Mouse (Mus musculus) adrenal gland, adult 18-20 months (tissue): ENCODE data around the gene Gucy2e. TPM values are rescaled to one million over a fixed set of nuclear protein-coding genes. Genes with fewer than 3 reads are reported as not detected.
A peak's percentile ranks its signal among the peaks of the same experiment; 100 is the strongest.

Experiments used
- DNase-seq, 2 experiments: peaks; one replicate each; pipeline ENCODE4 v3.0.0; 2021 to 2022; ENCODE audit warnings: low spot score in 2 of 2
- total RNA-seq, 2 experiments: library from RNA; stranded (reverse); gene quantifications; 1 replicate in 1 of 2; 2 replicates in 1 of 2; pipeline ENCODE4 v1.2.3; 2021

The Gucy2e gene
- total RNA-seq, 2 experiments from 2014 or later = 0.07 TPM; not detected in 1

DNA sequence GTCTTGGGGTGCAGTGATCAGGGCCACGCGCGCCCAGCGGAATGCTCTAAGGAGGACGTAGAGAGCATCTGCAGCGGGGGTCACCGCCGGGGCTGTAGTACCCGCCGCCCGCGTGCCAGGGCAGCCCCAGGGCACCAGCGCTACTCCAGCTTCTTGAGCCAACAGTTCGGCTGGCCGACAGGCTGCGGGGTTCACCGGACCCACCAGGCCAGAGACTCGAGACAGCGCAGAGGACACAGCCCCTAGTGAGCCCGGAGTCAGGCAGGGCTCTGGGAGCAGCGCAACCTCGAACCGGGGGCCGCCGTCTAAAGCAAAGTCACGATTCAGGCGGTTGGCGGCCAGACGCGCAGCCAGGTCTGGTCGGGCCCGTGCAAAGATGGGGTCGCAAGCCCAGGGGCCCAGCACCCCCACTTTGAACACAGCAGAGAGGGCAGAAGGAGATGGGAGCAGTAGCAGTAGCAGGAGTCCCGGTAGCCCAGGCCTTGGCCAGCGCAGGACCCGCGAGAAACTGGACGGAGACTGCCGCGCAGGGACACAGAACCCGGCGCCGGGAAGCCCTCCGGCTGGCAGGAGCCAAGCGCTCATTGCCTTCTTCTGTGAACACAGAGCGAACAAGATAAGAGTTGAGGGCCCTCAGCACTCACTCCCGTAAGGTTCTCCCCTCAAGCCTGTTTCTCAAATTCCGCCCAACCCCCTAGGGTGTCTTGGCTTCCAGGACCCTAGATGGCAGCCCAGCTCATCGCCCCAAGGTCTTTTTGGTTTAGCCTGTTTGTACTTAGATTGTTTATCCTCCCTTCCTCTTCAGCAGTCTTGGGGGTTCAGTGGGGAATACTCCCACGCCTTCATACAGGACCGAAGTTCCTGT, 543 bp downstream of the Gucy2e start:
- DNase-seq = no peak

- peak; percentile 44 to 63 for DNase-seq
Measured at GRCm38 (mm10) chr11:69235285-69236060, 1.4 kb downstream of the Gucy2e start.

DNA sequence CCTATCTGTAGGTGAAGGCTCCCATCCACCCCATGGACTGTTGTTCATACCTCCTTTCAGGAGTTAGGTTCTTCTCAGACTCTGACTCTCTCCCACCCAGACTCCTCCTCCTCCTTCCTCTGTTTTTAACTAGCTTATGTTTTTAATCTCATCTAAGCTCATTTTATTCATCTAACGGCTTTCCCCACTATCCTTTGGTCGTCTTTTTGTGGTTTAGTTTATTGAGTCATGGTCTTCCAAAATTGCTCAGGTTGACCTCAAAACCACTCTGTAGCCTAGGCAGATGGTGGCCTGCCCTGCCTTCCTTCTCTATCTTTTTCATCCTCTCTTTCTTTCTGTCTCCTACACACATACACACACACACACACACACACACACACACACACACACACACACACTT, 3.7 kb downstream of the Gucy2e start:
- no peak for DNase-seq

GRCm38 (mm10) chr11:69230420-69230819, 6.4 kb downstream of the Gucy2e start:
- DNase-seq = no peak

DNA sequence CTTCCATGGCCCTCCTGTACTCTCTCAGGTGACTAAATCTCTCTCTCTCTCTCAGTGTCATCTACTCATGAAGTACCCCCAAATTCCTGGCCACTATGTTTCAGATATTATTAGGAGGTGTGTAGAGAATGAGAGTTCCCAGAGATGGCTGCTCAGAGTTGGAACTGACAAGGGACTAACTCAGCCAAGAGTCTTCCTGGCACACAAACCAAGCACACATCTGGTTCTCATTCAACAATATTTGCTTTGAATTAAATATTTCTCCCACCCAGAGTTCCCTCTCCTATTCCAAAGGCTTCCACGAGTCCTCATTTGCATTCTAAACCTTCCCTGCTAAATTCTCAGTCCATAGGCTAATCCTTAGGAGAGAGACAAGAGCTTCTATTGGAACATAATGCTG, 11.1 kb downstream of the Gucy2e start:
- no peak for DNase-seq

- no peak for DNase-seq
Measured at GRCm38 (mm10) chr11:69223101-69223500, 13.7 kb downstream of the Gucy2e start.

DNA sequence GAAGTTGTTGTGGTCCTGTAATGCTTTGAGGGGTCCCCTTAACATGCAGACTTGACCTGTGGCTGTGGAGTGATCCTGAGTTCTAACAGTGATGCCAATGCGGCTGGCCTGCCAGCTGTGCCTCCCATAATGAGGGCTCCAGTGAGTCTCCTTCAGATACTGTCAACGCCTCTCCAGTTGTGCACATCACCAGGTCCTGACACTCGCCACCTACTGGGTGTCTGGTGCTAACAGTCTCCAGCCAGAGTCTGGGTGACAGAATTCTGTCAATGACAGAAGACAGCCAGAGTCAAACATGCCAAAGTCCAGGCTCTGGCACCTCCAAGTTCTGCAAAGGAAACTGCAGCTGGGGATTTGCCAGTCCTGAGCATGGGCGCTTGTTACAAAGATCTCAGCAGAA, 15.8 kb downstream of the Gucy2e start:
- no peak for DNase-seq

DNA sequence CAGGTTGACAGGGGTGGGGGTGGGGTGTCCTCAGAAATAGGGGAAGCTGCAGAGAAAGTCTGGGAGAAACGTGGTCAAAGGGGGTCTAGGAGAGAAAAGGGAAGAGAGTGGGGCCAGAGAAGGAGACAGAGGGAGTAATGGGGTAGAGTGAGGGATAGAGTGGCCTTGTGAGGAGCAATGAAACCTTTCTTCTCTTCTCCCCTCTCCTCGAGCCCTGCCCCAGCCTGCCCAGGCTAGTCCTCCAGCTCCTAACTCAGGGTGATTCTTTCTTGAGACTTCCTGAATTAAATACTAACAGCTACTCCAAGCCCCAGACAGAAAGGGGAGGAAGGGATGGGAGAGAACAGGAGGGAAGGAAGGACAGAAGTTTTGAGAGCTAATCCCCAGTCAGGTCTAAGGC, 18.2 kb downstream of the Gucy2e start:
- DNase-seq = no peak

DNA sequence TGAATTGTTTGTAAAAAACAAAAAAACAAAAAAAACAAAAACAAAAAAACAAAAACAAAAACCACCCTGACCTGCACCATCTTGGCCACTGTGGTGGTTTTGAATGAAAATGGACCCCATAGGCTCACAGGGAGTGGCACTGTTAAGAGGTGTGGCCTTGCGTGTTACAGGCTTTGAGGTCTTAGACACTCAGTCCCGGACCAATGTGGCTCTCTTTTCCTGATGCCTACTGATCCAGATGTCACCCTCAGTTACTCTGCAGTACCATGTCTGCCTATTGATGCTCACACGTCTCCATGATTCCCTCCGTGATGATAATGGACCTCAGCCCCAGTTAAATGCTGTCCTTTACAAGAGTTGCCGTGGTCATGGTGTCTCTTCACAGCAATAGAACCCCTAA, 19.4 kb downstream of the Gucy2e start:
- no peak for DNase-seq

DNA sequence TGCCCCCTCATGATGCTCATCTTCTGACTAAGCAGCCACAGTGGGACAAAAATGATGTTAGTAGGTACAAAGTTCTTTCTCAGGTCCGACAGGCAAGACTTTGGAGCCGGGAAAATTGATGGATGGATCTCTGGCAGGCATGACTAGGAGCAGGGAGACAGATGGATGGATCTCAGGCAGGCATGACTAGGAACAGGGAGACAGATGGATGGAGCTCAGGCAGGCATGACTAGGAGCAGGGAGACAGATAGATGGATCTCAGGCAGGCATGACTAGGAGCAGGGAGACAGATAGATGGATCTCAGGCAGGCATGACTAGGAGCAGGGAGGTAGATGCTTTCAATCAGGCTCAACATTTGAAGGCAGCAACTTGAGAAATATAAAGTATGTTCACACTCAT, 25.4 kb downstream of the Gucy2e start:
- DNase-seq = no peak

GRCm38 (mm10) chr11:69202469-69203230, 34.2 kb downstream of the Gucy2e start:
- DNase-seq = no peak

DNA sequence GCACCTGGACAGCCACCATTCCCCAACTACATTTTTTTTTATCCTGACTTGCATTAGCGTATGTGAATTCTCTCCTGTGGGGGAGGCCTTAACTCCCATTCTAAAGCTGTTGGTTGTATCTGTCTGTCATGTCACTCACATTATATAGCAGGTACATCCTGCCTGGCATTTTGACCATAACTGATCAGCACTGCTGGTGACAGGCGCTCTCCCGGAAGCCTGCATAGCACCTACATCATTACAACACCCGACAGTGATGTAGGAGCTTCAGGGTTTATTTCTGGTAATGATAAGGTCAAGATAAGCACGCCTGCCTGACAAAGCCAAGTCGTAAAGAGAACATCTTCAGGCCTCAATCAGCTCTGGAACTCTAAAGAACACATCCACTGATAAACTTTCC, 36.6 kb downstream of the Gucy2e start:
- no peak for DNase-seq

GRCm38 (mm10) chr11:69199251-69199650, 37.6 kb downstream of the Gucy2e start:
- no peak for DNase-seq

- DNase-seq = no peak
Measured at GRCm38 (mm10) chr11:69197743-69198142, 39.1 kb downstream of the Gucy2e start, which contains the start of gene Alox8. TSS of gene Alox8 (minus strand) at chr11:69197843.

GRCm38 (mm10) chr11:69197194-69197593, 39.6 kb downstream of the Gucy2e start:
- no peak for DNase-seq

DNA sequence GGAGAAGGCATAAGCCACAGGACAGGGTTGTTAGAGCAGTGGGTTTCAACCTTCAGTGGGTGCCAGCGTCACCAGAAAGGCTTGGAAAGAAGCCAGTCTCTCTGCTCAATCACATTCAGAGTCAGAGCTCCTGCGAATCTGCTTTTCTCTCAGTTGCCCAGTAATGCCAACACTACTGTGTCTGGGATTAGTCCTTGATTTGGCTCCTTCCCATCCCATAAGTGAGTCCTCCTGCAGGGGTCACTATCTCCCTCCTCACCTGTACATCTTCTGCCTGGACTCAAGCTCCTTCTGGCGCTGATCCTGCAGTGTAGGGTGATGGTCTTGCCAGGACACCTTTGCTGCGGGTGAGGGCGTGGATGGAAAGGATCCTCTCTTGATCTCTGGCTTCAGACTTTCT, 40.1 kb downstream of the Gucy2e start:
- no peak for DNase-seq

- DNase-seq = peak; percentile 31 to 40
Measured at GRCm38 (mm10) chr11:69192840-69193239, 44.0 kb downstream of the Gucy2e start.

GRCm38 (mm10) chr11:69185936-69186335, 50.9 kb downstream of the Gucy2e start:
- DNase-seq = no peak

DNA sequence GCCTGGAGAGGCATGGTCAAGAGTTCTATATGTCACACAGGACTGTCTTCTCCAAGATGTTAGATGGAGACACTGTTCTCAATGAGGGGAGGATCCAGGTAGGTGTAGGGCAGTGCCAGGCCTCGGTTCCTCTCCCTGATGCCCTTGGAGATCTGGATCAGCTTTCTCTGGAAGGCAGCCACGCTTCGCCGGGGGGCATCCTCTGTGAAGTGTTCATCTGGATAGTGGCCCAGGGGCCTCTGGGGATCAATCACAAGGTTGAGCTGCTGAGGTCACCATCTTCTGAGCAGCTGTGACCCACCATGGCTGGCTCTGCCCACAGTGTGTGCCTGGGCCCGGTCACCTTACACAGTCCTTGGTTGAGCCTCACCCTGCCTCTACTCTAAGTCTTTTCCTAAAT, 51.8 kb downstream of the Gucy2e start:
- DNase-seq = no peak

GRCm38 (mm10) chr11:69180120-69180519, 56.7 kb downstream of the Gucy2e start:
- no peak for DNase-seq

DNA sequence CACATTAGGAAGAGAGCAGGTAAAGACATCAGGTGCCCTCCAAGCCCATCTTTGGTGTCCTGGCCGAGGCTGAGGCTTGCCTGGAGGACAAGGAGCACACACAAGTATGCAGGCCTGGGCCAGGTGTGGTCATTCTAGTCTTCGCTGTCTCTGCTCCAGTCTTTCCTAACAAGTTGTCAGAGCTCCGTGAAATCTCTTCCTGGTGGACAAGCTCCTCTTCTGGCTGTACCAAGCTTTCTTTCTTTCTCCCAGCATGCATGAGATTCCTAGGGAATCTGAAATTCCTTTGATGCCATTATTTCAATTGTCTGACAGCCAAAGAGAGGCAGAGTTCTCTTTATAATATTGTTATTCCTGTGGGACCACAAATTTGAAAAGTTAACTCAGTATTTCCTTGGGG, 57.3 kb downstream of the Gucy2e start:
- no peak for DNase-seq

GRCm38 (mm10) chr11:69178525-69178924, 58.3 kb downstream of the Gucy2e start:
- no peak for DNase-seq
